ENCODE assay signal across 30 mouse cellular contexts in the genomic region with DNA sequence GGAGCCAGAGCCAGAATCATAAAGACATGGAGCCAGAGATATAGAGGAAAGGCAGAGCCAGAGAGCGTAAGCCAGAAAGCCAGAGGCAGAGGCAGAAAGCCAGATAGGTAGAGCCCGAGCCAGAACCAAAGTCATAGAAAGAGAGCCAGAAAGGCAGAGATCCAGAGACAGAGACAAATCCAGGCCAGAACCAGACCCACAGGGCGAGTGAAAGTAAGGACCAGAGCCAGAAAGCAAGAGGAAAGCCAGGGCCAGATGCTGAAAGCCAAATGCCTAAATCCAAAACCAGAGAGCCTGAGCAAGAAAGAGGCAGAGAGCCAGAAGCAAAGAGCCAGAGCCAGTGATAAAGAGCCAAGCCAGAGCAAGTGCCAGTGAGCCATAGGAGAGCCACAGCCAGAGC. TPM values are rescaled to one million over a fixed set of nuclear protein-coding genes. Genes with fewer than 3 reads are reported as not detected.
DNase-seq lines count a peak whose midpoint lies in the region; ATAC-seq and TF ChIP-seq lines count a peak whose summit lies in the region.
"Had no signal": no experiment of that assay in that cellular context is flagged by ENCODE, and none has a peak within 500 bp of the region (broad histone marks: within the 10 kb centered on the region; RNA-seq: fewer than 3 reads in every experiment).

No protein-coding gene starts in this region.

- H3K27ac ChIP-seq in liver, adult 2 months (replicated peaks; ENCODE audit: insufficient read depth, low read depth, low read length) = no peak overlapping the region
- H3K27ac ChIP-seq in liver, embryonic 11.5 days (ENCODE audit: low read depth, low read length) = no peak overlapping the region
- H3K27ac ChIP-seq: embryonic facial prominence, embryonic 13.5 days; embryonic facial prominence, embryonic 15.5 days; forebrain, embryonic 10.5 days; forebrain, embryonic 12.5 days had no signal

- no peak for TF ChIP-seq CTCF in liver, adult 2 months (IDR thresholded peaks at IDR 0.05; ENCODE audit: low read depth, low read length)

- no peaks in the 10 kb centered on the region for H3K9me3 ChIP-seq in liver, embryonic 11.5 days (ENCODE audit: control insufficient read depth, low read length)
- H3K9me3 ChIP-seq: embryonic facial prominence, embryonic 13.5 days; embryonic facial prominence, embryonic 15.5 days; forebrain, embryonic 10.5 days; forebrain, embryonic 12.5 days; G1E had no signal

- no peak for TF ChIP-seq POLR2A in liver, adult 2 months (IDR thresholded peaks at IDR 0.05; ENCODE audit: extremely low read depth, insufficient read depth, low read length)

- no peak overlapping the region for H3K4me2 ChIP-seq in liver, embryonic 11.5 days
- H3K4me2 ChIP-seq: embryonic facial prominence, embryonic 13.5 days; embryonic facial prominence, embryonic 15.5 days; forebrain, embryonic 12.5 days had no signal

- 21% methylated on average over 3 of the region's 3 CpGs for WGBS in liver, adult 2 months
- 70% methylated on average over 3 of the region's 3 CpGs for WGBS in liver, embryonic 11.5 days

- H3K4me1 ChIP-seq in liver, adult 2 months (ENCODE audit: control insufficient read depth, insufficient read depth, low read length) = no peaks in the 10 kb centered on the region
- H3K4me1 ChIP-seq in liver, embryonic 11.5 days (replicated peaks; ENCODE audit: control insufficient read depth, insufficient read depth, low read length) = no peaks in the 10 kb centered on the region
- H3K4me1 ChIP-seq: embryonic facial prominence, embryonic 13.5 days; embryonic facial prominence, embryonic 15.5 days; forebrain, embryonic 10.5 days; forebrain, embryonic 12.5 days had no signal

- H3K36me3 ChIP-seq in liver, adult 2 months (ENCODE audit: control insufficient read depth, insufficient read depth, low read length) = no peaks in the 10 kb centered on the region
- no peaks in the 10 kb centered on the region for H3K36me3 ChIP-seq in liver, embryonic 11.5 days (ENCODE audit: control insufficient read depth, insufficient read depth, low read length)
- H3K36me3 ChIP-seq: embryonic facial prominence, embryonic 13.5 days; embryonic facial prominence, embryonic 15.5 days; forebrain, embryonic 10.5 days; forebrain, embryonic 12.5 days; G1E had no signal

- no peak overlapping the region for H3K4me3 ChIP-seq in liver, adult 2 months (ENCODE audit: insufficient read depth, low read depth, low read length)
- H3K4me3 ChIP-seq in liver, embryonic 11.5 days (ENCODE audit: low read depth, low read length) = no peak overlapping the region
- H3K4me3 ChIP-seq: embryonic facial prominence, embryonic 13.5 days; embryonic facial prominence, embryonic 15.5 days; erythroblast, embryonic 14.5 days; forebrain, embryonic 10.5 days; forebrain, embryonic 12.5 days had no signal

- H3K79me2 ChIP-seq in liver, adult 2 months (ENCODE audit: control insufficient read depth, insufficient read depth, low read length) = no peaks in the 10 kb centered on the region

- no peak for ATAC-seq in liver, embryonic 11.5 days (replicated peaks; ENCODE audit: low FRiP score)
- ATAC-seq: activated CD4-positive, CD25-positive, alpha-beta regulatory T cell, adult 4 months; CD4-positive, CD25-positive, alpha-beta regulatory T cell, adult 4 months; forebrain, embryonic 14.5 days; forebrain, embryonic 16.5 days; Patski had no signal

- H3K27me3 ChIP-seq in liver, adult 2 months (ENCODE audit: control insufficient read depth, insufficient read depth, low read length) = no peaks in the 10 kb centered on the region
- peaks cover 3% of the 10 kb centered on the region; the same call in 1 of the 2 replicates for H3K27me3 ChIP-seq in liver, embryonic 11.5 days (replicated peaks; ENCODE audit: control insufficient read depth, insufficient read depth, low read length)
- H3K27me3 ChIP-seq: CH12.LX had no signal

- H3K9ac ChIP-seq in liver, adult 2 months (ENCODE audit: low read depth, low read length) = no peak overlapping the region
- H3K9ac ChIP-seq in liver, embryonic 11.5 days (ENCODE audit: low read depth, low read length) = no peak overlapping the region
- H3K9ac ChIP-seq: embryonic facial prominence, embryonic 13.5 days; embryonic facial prominence, embryonic 15.5 days; forebrain, embryonic 12.5 days had no signal

- peak; percentile 6 for DNase-seq in adrenal gland, adult 2 months
- DNase-seq in adrenal gland, adult 8-10 months = no peak
- peak; percentile 7 for DNase-seq in cerebellum, adult 9-11 months
- DNase-seq in cerebellum, adult 8-10 months = no peak
- DNase-seq in liver, adult 2 months (ENCODE audit: extremely low read depth, low read depth, low spot score) = peak; percentile 68
- no peak for DNase-seq in liver, embryonic 11.5 days (ENCODE audit: low spot score)
- DNase-seq: adrenal gland, postnatal 14 days; adrenal gland, postnatal 36 days; B cell, adult 2 months; cerebellum, adult 11 months; cerebellum, postnatal 36 days; embryo, embryonic 11 days had no signal

RNA-seq across cellular contexts. Expression of a gene that starts 5.8 kb away (rescaled TPM):
- total RNA-seq in adrenal gland, adult 2 months (2021) = not detected
- not detected in 2 replicates for polyA plus RNA-seq in adrenal gland, adult 2 months (2012; rRNA removed)
- not detected for total RNA-seq in adrenal gland, adult 8-10 months (2022)
- total RNA-seq in liver, adult 2 months (2014; rRNA removed) = not detected in 2 replicates
- polyA plus RNA-seq in liver, adult 2 months (2012; rRNA removed) = not detected in 2 replicates
- not detected in 2 replicates for polyA plus RNA-seq in liver, embryonic 11.5 days (2014; fragmentation: Nextera tagmentation; extraction: Ambion mirVana)
- total RNA-seq: adrenal gland, adult 18-20 months; adrenal gland, postnatal 14 days; adrenal gland, postnatal 36 days; common myeloid progenitor, adult 5-6 weeks had no signal
- polyA plus RNA-seq: activated CD4-positive, CD25-positive, alpha-beta regulatory T cell, adult 4 months; brain, embryonic 14.5 days; cerebellum, adult 2 months; embryonic facial prominence, embryonic 11.5 days; embryonic facial prominence, embryonic 15.5 days; erythroblast, embryonic 14.5 days; forebrain, embryonic 10.5 days; forebrain, embryonic 12.5 days; forebrain, embryonic 14.5 days; forebrain, embryonic 16.5 days; frontal cortex, adult 2 months; G1E; Patski had no signal

RNA-seq across cellular contexts. Expression of a gene that starts 37.3 kb away (rescaled TPM):
- 1 to 10 TPM in 1 of 2 experiments, not detected in 1; 4.4 TPM for total RNA-seq in adrenal gland, adult 2 months (2021)
- not detected in 2 replicates for polyA plus RNA-seq in adrenal gland, adult 2 months (2012; rRNA removed)
- total RNA-seq in adrenal gland, adult 8-10 months (2022) = 1 to 10 TPM in 1 of 4 experiments, not detected in 3; 1.7 TPM
- total RNA-seq in liver, adult 2 months (2014; rRNA removed) = not detected in 2 replicates
- polyA plus RNA-seq in liver, adult 2 months (2012; rRNA removed) = not detected in 2 replicates
- polyA plus RNA-seq in liver, embryonic 11.5 days (2014; fragmentation: Nextera tagmentation; extraction: Ambion mirVana) = not detected in 2 replicates
- total RNA-seq: adrenal gland, adult 18-20 months; adrenal gland, postnatal 14 days; adrenal gland, postnatal 36 days; CH12.LX; common myeloid progenitor, adult 5-6 weeks; G1E had no signal
- polyA plus RNA-seq: activated CD4-positive, CD25-positive, alpha-beta regulatory T cell, adult 4 months; brain, embryonic 14.5 days; CD4-positive, CD25-positive, alpha-beta regulatory T cell, adult 4 months; cerebellum, adult 2 months; embryonic facial prominence, embryonic 11.5 days; embryonic facial prominence, embryonic 13.5 days; erythroblast, embryonic 14.5 days; forebrain, embryonic 10.5 days; forebrain, embryonic 12.5 days; forebrain, embryonic 14.5 days; forebrain, embryonic 16.5 days; frontal cortex, adult 2 months; G1E; Patski had no signal

RNA-seq across cellular contexts. Expression of a gene that starts 54.7 kb away (rescaled TPM):
- 10 to 100 TPM in 1 of 2 experiments, 1 to 10 TPM in 1; 9.8 to 24.1 TPM for total RNA-seq in adrenal gland, adult 2 months (2021)
- 0.38 and 0.57 TPM in 2 replicates for polyA plus RNA-seq in adrenal gland, adult 2 months (2012; rRNA removed)
- total RNA-seq in adrenal gland, adult 8-10 months (2022) = 10 to 100 TPM; 16.2 to 29.2 (median 18.0) TPM
- total RNA-seq in liver, adult 2 months (2014; rRNA removed) = 2.4 and 3.4 TPM in 2 replicates
- 0.32 and 0.37 TPM in 2 replicates for polyA plus RNA-seq in liver, adult 2 months (2012; rRNA removed)
- 7.3 and 8.4 TPM in 2 replicates for polyA plus RNA-seq in liver, embryonic 11.5 days (2014; fragmentation: Nextera tagmentation; extraction: Ambion mirVana)

RNA-seq across cellular contexts. Expression of a gene that starts 54.7 kb away (rescaled TPM):
- total RNA-seq in adrenal gland, adult 2 months (2021) = 100 to 1,000 TPM in 1 of 2 experiments, 10 to 100 TPM in 1; 66.2 to 130 TPM
- polyA plus RNA-seq in adrenal gland, adult 2 months (2012; rRNA removed) = 28.7 and 38.8 TPM in 2 replicates
- total RNA-seq in adrenal gland, adult 8-10 months (2022) = 100 to 1,000 TPM in 3 of 4 experiments, 10 to 100 TPM in 1; 90.4 to 125 (median 114) TPM
- total RNA-seq in liver, adult 2 months (2014; rRNA removed) = 8.8 and 9.5 TPM in 2 replicates
- 4.9 and 5.8 TPM in 2 replicates for polyA plus RNA-seq in liver, adult 2 months (2012; rRNA removed)
- 24.2 and 28.5 TPM in 2 replicates for polyA plus RNA-seq in liver, embryonic 11.5 days (2014; fragmentation: Nextera tagmentation; extraction: Ambion mirVana)

Comparison
In these comparisons a context has a peak if more than half of its experiments do, and no peak if none do; other contexts are left out.
1. DNase-seq: peak in adrenal gland, adult 2 months (single experiment), cerebellum, adult 9-11 months (single experiment) and liver, adult 2 months (single experiment); none in adrenal gland, adult 8-10 months (single experiment), cerebellum, adult 8-10 months (single experiment) and liver, embryonic 11.5 days (single experiment).